Mouse (Mus musculus): ENCODE results near the gene Epb41. TPM values are rescaled to one million over a fixed set of nuclear protein-coding genes. Genes with fewer than 3 reads are reported as not detected.

Epb41 gene
- polyA plus RNA-seq (2015; fragmentation: Nextera tagmentation; extraction: Ambion mirVana), result 56.8 and 57.7 TPM in 2 replicates

DNA sequence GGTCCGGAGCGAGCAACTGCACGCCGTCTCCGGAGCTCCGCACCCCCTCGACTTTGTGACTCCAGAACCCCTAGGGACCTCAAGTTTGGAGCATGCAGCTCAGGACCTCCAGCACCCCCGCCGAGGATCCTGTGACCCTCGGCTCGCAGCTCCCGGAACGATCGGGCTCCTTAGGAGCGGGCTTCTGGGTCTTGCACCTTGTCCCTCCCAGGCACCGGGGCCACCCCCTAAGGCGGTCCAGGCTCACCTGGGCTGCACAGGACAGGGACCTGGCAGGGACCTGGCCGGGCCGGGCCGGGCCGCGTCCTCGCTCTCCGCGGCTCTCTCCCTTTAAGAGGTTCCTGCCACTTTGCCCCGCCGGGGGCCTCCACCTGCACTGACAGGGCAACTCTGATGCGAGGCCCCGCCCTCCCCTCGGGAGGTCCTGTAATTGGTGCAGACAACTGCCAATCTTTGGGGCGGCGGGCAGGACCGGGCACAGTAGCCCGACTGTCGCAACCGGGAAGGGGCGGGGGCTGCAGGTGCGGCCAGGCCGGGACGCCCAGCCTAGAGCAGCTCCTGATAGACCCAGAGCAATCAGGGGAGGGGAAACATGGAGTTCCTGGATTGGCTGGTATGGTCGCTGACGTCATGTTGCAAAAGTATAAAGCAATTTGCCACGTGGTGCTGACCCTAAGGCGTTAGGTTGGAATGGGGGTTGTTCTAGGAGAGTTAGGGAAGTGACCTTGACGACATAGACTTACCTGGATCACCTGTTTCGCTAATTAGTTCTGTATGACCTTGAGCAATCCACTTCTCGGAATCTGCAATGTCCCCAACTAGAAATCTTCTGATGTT is at the start of gene Epb41:
Gene Epb41 (minus strand): TSS at position 389 of the 837 bp plus-strand sequence.
- Histone ChIP-seq H3K27me3 (ENCODE audit: control insufficient read depth, insufficient read depth, low read depth, low read length) (no peaks in the 10 kb centered on the region), H3K4me3 (ENCODE audit: low read length) (peak within 1 kb of the TSS; percentile 79), H3K4me1 (replicated peaks; ENCODE audit: control insufficient read depth, insufficient read depth, low read length) (peaks cover 12% of the 10 kb centered on the region), H3K9me3 (ENCODE audit: control insufficient read depth, low read length) (no peaks in the 10 kb centered on the region), H3K36me3 (ENCODE audit: control insufficient read depth, insufficient read depth, low read length) (no peaks in the 10 kb centered on the region), H3K4me2 (ENCODE audit: low read depth, low read length) (peak within 1 kb of the TSS; percentile 97), H3K27ac (ENCODE audit: low read length) (peak within 1 kb of the TSS; percentile 73), H3K9ac (ENCODE audit: low read length) (peak within 1 kb of the TSS; percentile 82)
- 2% methylated on average over 47 of the region's 47 CpGs for WGBS
- peak; percentile 94 for ATAC-seq (ENCODE audit: low read depth)

DNA sequence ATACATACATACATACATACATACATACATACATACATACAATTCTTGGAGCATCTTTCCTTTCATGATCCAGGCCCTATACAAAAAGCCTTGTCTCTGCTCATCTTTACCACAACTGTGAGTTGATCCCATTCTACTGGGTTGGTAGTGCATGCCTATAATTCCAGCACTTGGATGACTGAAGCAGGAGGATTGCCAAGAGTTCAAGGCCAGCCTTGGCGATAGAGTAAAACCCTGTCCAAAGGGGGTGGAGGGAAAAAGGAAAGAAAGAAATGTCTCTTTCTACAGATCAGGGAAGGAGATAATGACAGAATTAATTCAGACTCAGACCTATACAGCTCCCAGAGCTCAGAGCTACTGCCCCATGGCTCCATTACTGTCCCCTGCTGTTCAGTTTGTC is 48.0 kb upstream of the Epb41 start:
- H3K4me3 ChIP-seq (ENCODE audit: low read length), result no peak overlapping the region
- H3K4me1 ChIP-seq (replicated peaks; ENCODE audit: control insufficient read depth, insufficient read depth, low read length), result no peaks in the 10 kb centered on the region
- no peaks in the 10 kb centered on the region for H3K36me3 ChIP-seq (ENCODE audit: control insufficient read depth, insufficient read depth, low read length)
- H3K27me3 ChIP-seq (ENCODE audit: control insufficient read depth, insufficient read depth, low read depth, low read length), result no peaks in the 10 kb centered on the region
- H3K9ac ChIP-seq (ENCODE audit: low read length), result no peak overlapping the region
- no peaks in the 10 kb centered on the region for H3K9me3 ChIP-seq (ENCODE audit: control insufficient read depth, low read length)
- no peak for ATAC-seq (ENCODE audit: low read depth)
- WGBS, result 88% methylated on average over 1 of the region's 1 CpGs
- no peak overlapping the region for H3K27ac ChIP-seq (ENCODE audit: low read length)
- no peak overlapping the region for H3K4me2 ChIP-seq (ENCODE audit: low read depth, low read length)

- Histone ChIP-seq H3K4me3 (ENCODE audit: low read length) (no peak overlapping the region), H3K36me3 (ENCODE audit: control insufficient read depth, insufficient read depth, low read length) (no peaks in the 10 kb centered on the region), H3K27me3 (ENCODE audit: control insufficient read depth, insufficient read depth, low read depth, low read length) (no peaks in the 10 kb centered on the region), H3K27ac (ENCODE audit: low read length) (no peak overlapping the region), H3K9ac (ENCODE audit: low read length) (no peak overlapping the region), H3K9me3 (ENCODE audit: control insufficient read depth, low read length) (no peaks in the 10 kb centered on the region), H3K4me1 (replicated peaks; ENCODE audit: control insufficient read depth, insufficient read depth, low read length) (no peaks in the 10 kb centered on the region), H3K4me2 (ENCODE audit: low read depth, low read length) (no peak overlapping the region)
- WGBS, result 76% methylated on average over 5 of the region's 5 CpGs
- ATAC-seq (ENCODE audit: low read depth), result no peak
These were observed 46.6 kb upstream of the Epb41 start for GRCm38 (mm10) chr4:132121674-132122073.

DNA sequence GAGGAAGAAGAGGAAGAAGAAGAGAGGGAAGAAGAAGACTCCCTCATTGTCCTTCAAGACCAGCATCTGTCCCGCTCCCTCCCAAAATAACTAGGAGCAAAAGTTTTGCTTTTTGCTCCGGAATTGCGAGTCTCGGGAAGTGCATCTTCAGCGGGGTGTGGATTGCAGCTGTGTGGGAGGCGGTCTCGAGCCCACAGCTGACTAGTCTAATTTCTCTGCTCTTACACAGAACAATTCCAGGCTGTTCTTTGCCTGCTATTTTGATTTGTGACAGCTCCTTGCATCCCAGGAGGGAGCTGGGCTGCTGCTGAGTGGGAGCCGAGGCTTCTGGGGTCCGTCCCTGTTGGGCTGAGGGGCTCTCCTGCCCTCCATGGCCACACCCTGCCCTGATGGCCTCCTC is 44.4 kb upstream of the Epb41 start:
- WGBS, result 65% methylated on average over 9 of the region's 9 CpGs
- Histone ChIP-seq H3K27me3 (ENCODE audit: control insufficient read depth, insufficient read depth, low read depth, low read length) (no peaks in the 10 kb centered on the region), H3K4me2 (ENCODE audit: low read depth, low read length) (no peak overlapping the region), H3K36me3 (ENCODE audit: control insufficient read depth, insufficient read depth, low read length) (no peaks in the 10 kb centered on the region), H3K27ac (ENCODE audit: low read length) (no peak overlapping the region), H3K9me3 (ENCODE audit: control insufficient read depth, low read length) (no peaks in the 10 kb centered on the region), H3K4me1 (replicated peaks; ENCODE audit: control insufficient read depth, insufficient read depth, low read length) (no peaks in the 10 kb centered on the region), H3K4me3 (ENCODE audit: low read length) (no peak overlapping the region), H3K9ac (ENCODE audit: low read length) (no peak overlapping the region)
- no peak for ATAC-seq (ENCODE audit: low read depth)

- no peak overlapping the region for H3K27ac ChIP-seq (ENCODE audit: low read length)
- 71% methylated on average over 4 of the region's 4 CpGs for WGBS
- H3K36me3 ChIP-seq (ENCODE audit: control insufficient read depth, insufficient read depth, low read length), result no peaks in the 10 kb centered on the region
- no peak overlapping the region for H3K9ac ChIP-seq (ENCODE audit: low read length)
- no peak for ATAC-seq (ENCODE audit: low read depth)
- no peak overlapping the region for H3K4me3 ChIP-seq (ENCODE audit: low read length)
- H3K4me1 ChIP-seq (replicated peaks; ENCODE audit: control insufficient read depth, insufficient read depth, low read length), result no peaks in the 10 kb centered on the region
- H3K27me3 ChIP-seq (ENCODE audit: control insufficient read depth, insufficient read depth, low read depth, low read length), result no peaks in the 10 kb centered on the region
- no peak overlapping the region for H3K4me2 ChIP-seq (ENCODE audit: low read depth, low read length)
- no peaks in the 10 kb centered on the region for H3K9me3 ChIP-seq (ENCODE audit: control insufficient read depth, low read length)
These were observed 41.2 kb upstream of the Epb41 start for GRCm38 (mm10) chr4:132116315-132116714.

DNA sequence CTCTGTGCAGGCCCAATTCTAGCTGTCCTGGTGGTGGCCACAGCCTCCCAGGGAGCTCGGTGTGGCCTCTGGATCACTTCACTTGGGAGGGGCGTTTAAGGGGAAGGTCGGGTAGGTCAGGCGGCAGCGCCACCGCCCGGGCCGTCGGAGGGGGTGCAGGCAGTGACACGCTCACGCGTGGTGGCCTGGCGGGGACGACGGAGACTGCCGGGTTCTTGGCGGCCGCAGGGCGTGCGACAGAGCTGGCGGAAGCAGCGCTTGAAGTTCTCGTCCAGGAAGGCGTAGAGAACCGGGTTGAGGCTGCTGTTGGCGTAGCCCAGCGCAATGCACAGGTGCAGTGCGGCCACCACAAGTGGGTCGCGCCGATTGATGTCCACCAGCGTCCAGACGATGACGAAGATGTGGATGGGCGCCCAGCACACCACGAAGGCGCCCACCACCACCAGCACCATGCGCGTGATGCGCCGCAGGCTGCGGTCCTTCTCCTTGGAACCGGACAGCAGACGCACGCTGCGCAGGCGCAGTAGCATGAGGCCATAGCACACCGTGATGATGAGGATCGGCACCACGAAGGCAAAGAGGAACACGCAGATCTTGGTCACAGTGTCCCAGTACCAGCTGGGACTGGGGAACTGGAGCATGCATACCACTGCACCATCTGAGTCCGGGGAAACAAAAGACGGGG is 38.4 kb upstream of the Epb41 start:
- 36% methylated on average over 53 of the region's 53 CpGs for WGBS
- Histone ChIP-seq H3K4me1 (replicated peaks; ENCODE audit: control insufficient read depth, insufficient read depth, low read length) (no peaks in the 10 kb centered on the region), H3K4me3 (ENCODE audit: low read length) (peak overlapping the region; percentile 35), H3K9me3 (ENCODE audit: control insufficient read depth, low read length) (no peaks in the 10 kb centered on the region), H3K27ac (ENCODE audit: low read length) (no peak overlapping the region), H3K9ac (ENCODE audit: low read length) (no peak overlapping the region), H3K36me3 (ENCODE audit: control insufficient read depth, insufficient read depth, low read length) (no peaks in the 10 kb centered on the region), H3K4me2 (ENCODE audit: low read depth, low read length) (peak overlapping the region; percentile 49), H3K27me3 (ENCODE audit: control insufficient read depth, insufficient read depth, low read depth, low read length) (no peaks in the 10 kb centered on the region)
- peak; percentile 5; the same call in 1 of the 2 replicates for ATAC-seq (ENCODE audit: low read depth)

- Histone ChIP-seq H3K4me2 (ENCODE audit: low read depth, low read length) (no peak overlapping the region), H3K27ac (ENCODE audit: low read length) (no peak overlapping the region), H3K4me1 (replicated peaks; ENCODE audit: control insufficient read depth, insufficient read depth, low read length) (no peaks in the 10 kb centered on the region), H3K27me3 (ENCODE audit: control insufficient read depth, insufficient read depth, low read depth, low read length) (no peaks in the 10 kb centered on the region), H3K9me3 (ENCODE audit: control insufficient read depth, low read length) (no peaks in the 10 kb centered on the region), H3K36me3 (ENCODE audit: control insufficient read depth, insufficient read depth, low read length) (no peaks in the 10 kb centered on the region), H3K4me3 (ENCODE audit: low read length) (no peak overlapping the region), H3K9ac (ENCODE audit: low read length) (no peak overlapping the region)
- ATAC-seq (ENCODE audit: low read depth), result no peak
- WGBS, result 64% methylated on average over 4 of the region's 4 CpGs
These were observed 36.1 kb upstream of the Epb41 start for GRCm38 (mm10) chr4:132111227-132111626.

DNA sequence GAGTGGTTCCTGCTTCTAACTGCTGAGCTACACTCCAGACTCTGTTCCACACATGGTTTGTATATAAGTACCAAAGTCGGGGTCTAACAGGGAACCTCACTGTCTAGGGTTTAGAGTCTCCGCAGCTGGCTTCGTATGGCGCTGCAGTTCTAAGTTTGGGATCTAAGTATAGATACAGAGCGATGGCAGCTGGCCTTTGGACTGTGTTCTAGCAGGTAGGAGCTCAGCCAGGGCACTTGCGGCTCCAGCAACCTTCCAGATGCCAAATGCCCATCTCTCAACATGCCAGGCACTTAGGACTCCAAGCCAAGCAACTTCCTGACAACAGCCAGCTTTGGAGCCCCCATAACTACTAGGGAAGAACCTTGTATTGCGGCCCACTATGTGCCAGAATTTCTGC is 33.1 kb upstream of the Epb41 start:
- Histone ChIP-seq H3K4me2 (ENCODE audit: low read depth, low read length) (no peak overlapping the region), H3K27ac (ENCODE audit: low read length) (no peak overlapping the region), H3K36me3 (ENCODE audit: control insufficient read depth, insufficient read depth, low read length) (no peaks in the 10 kb centered on the region), H3K9ac (ENCODE audit: low read length) (no peak overlapping the region), H3K27me3 (ENCODE audit: control insufficient read depth, insufficient read depth, low read depth, low read length) (no peaks in the 10 kb centered on the region), H3K4me1 (replicated peaks; ENCODE audit: control insufficient read depth, insufficient read depth, low read length) (no peaks in the 10 kb centered on the region), H3K4me3 (ENCODE audit: low read length) (no peak overlapping the region), H3K9me3 (ENCODE audit: control insufficient read depth, low read length) (no peaks in the 10 kb centered on the region)
- 89% methylated on average over 7 of the region's 7 CpGs for WGBS
- no peak for ATAC-seq (ENCODE audit: low read depth)

DNA sequence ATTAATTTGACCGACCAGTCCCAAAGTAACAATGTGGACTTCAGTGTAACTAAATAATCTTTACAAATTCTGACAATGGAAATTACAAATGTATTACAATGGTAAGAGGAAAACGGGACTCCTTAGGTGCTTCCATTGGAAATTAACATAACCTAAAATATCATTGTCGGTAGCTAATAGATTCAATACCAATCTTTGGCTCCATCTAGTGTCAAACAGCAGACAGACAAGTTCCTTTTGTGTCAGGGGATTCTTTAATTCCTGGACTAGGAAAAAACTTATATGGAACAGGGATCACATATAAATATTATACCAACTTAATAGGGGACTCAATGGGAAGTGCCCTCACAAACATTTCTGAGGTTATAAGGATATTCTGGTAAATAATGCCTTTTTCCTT is 26.0 kb upstream of the Epb41 start:
- no peaks in the 10 kb centered on the region for H3K9me3 ChIP-seq (ENCODE audit: control insufficient read depth, low read length)
- ATAC-seq (ENCODE audit: low read depth), result no peak
- H3K36me3 ChIP-seq (ENCODE audit: control insufficient read depth, insufficient read depth, low read length), result no peaks in the 10 kb centered on the region
- no peak overlapping the region for H3K4me2 ChIP-seq (ENCODE audit: low read depth, low read length)
- no peak overlapping the region for H3K4me3 ChIP-seq (ENCODE audit: low read length)
- H3K27me3 ChIP-seq (ENCODE audit: control insufficient read depth, insufficient read depth, low read depth, low read length), result no peaks in the 10 kb centered on the region
- H3K4me1 ChIP-seq (replicated peaks; ENCODE audit: control insufficient read depth, insufficient read depth, low read length), result peaks cover 3% of the 10 kb centered on the region
- WGBS, result 21% methylated on average over 3 of the region's 3 CpGs
- H3K27ac ChIP-seq (ENCODE audit: low read length), result no peak overlapping the region
- no peak overlapping the region for H3K9ac ChIP-seq (ENCODE audit: low read length)
